Mouse (Mus musculus) urinary bladder, postnatal 14 days (tissue): ENCODE results near the gene Cnr2.

Source experiments
- DNase-seq: peaks from one replicate; pipeline ENCODE4 v3.0.0; 2021; ENCODE audit warnings: low spot score

Gene Cnr2

DNA sequence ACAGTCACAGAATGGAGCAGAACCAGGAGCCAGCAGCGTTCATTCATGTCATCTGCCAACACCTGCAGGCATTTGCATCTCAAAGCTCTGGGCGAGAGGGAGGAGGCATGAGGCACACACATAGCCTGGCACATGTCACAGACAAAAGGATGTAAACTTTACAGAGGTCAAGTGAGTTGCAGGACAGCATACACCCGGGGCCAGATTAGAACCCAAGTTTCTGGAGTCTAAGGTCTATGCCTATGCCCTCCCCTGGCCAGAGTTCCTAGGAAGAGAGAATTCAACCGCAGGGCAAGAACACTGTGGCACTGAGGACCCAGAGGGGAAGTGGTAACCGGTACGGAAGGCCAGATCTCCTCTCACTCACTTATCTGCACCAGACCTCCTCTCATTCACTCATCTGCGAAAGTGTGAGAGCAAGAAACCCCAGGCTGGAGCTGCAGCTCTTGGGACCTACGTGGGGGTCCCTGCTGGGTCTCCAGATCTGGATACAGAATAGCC, at the start of gene Cnr2:
Cnr2 (plus strand) TSS at position 324 of the 501 bp plus-strand sequence.
- DNase-seq = no peak

DNA sequence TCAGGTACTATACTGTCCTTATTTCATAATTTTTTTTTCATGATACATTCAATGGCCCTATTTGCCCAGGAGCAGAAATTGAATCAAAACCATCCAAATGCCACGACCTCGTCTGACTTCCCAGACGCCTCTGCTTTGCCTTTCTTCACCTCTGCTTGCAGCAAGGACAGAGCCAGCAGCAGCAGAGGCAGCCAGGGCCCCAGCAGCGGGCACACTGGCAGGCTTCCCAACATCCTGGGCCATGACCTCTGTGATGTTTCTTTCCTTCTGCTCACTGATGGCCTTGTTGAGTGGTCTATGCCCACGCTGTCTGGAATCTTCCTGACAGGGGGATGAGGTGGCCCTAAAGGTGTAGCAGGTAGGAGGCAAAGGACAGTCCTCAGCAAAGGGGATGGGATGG, 47.6 kb upstream of the Cnr2 start:
- no peak for DNase-seq

DNA sequence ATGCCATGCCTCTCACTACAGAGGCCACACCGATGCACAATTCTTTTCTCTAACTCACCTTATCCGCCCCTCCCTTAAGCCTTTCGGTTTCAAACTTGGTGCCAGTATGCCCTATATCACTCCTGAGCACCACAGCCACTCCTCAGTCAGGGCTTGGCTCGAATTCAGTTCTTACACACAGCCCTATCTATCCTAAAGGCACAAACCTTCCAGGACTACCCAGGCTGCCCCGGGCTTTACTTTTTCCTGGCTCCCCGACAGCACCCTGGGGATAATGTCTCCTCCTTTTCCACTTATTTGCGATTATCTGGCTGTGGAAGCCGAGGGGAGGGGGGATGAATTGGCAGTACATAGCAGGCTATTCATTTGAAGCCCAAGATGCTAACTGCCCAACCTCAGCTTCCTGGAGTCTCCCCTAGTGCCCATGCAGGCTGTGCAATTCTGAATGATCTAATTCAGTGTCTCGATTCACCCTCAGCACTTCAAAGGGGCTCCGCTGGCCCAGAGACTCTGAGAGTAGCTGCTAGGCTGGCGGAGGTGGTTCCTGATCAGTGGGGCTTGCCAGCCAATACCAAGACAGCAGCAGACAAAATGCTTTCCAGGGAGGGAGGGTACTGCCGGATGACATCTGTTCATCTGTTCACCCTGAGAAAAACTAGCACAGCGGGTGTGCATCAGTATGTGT, 44.6 kb upstream of the Cnr2 start:
- no peak for DNase-seq

DNA sequence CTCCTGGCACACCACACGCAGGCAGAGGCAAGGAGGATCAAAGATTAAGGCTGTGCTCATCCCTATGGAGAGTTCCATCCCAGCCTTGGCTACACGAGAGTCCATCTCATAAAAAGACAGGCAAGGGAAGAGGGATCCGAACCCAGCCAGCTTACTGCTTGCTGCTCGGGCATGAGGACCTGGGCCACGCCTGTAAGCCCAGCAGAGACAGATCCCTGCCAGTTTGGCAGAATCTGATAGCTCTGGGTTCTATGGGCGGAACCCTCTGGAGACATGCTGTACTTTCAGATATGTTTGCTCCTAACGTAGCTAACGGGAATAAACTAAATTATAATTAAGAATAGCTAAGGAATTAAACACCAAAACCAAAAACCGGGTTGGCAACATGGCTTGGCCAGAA, 43.3 kb upstream of the Cnr2 start:
- no peak for DNase-seq

DNA sequence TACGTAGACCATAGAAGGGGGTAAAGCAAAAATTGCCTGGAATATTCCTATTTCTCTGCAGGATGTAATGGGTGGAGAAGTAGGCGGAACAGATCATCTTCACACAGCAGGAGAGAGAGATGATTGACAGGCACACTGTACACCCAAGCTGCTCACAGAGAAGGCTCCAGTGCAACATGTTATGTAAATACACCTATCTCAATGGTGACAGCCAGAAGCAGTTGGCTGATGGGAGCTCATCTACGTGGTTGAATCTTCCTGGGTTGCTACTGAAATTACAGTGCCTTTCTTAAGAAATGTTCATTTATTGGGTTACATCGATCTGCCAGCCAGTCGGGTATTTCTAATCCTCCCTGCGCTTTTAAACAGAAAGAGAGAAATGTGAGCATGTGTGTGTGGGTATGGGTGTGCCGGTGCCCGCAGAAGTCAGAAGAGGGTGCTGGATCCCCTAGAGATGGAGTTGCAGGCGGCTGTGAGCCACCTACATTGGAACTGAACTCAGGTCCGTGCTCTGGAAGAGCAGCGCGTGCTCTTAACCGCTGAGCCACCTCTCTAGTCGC, 41.1 kb upstream of the Cnr2 start:
- DNase-seq = no peak

DNA sequence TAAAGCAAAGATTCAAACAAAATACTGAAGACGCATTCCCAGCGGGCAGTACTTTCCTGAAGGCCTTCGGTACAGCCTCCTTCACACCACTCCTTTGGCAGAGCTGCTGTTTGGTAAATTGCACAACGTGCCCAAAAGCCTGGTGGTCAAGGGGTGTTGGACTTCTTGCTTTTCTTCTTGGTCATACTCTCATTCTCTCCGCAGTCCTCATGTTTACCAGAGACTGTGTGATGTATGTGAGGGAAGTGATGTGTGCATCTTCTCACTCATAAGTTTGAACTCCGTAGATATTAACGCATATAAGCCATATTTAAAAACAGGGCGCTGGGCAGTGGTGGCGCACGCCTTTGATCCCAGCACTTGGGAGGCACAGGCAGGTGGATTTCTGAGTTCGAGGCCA, 40.6 kb upstream of the Cnr2 start:
- DNase-seq = no peak

DNA sequence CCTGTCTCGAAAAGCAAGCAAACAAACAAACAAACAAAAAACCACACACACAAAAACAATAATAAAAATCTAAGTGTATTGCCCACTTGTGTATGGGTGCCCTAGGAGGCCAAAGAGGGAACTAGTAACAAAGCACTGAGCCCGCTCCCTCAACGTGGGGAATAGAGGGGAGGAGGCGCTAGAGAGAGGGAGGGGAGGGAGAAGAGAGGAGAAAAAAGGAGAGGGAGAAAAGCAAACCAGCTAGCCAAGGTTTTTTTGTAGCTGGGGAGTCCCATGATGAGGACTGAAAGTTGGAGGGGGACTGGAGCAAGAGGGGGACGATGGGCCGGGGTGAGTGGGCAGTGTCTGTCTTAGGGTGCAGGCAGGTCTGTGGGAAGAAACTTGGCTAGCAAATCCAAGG, 40.1 kb upstream of the Cnr2 start:
- no peak for DNase-seq

DNA sequence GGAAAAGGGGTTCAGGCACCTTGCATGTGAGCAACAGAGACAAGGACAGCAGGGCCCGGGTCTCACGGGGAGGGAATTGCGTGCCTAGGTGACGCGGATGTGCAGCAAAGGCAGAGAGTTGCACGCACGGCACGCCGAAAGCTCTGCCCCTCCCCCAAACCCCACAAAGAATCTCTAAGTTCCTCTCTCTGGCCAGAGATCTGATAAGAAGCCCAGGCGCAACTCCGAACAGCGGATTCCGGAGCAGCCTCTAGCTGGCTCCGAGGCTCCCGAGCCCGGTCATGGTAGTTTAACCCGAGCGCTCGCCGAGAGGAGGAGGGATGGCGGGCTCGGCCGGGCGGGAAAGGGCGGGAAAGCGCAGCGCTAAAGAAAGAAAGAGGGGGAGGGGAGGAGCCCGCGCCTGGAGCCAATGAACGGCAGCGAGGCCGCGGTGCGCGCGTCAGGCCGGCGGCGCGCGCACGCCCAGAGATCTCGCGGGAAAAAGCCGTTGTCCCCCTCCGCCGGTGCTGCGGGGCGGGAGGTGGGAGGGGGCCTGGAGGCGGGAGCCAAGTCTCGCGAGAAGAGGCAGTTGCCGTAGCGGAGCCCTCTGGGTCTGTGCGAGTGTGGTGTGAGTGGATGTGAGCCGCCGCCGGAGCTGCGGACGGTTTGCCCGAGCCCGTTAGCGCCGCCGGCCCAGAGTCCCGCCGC, 39.5 kb upstream of the Cnr2 start, which contains the start of gene Srsf10:
Srsf10 (plus strand) TSS at position 212 of the 687 bp plus-strand sequence.
- peak; percentile 95 for DNase-seq

DNA sequence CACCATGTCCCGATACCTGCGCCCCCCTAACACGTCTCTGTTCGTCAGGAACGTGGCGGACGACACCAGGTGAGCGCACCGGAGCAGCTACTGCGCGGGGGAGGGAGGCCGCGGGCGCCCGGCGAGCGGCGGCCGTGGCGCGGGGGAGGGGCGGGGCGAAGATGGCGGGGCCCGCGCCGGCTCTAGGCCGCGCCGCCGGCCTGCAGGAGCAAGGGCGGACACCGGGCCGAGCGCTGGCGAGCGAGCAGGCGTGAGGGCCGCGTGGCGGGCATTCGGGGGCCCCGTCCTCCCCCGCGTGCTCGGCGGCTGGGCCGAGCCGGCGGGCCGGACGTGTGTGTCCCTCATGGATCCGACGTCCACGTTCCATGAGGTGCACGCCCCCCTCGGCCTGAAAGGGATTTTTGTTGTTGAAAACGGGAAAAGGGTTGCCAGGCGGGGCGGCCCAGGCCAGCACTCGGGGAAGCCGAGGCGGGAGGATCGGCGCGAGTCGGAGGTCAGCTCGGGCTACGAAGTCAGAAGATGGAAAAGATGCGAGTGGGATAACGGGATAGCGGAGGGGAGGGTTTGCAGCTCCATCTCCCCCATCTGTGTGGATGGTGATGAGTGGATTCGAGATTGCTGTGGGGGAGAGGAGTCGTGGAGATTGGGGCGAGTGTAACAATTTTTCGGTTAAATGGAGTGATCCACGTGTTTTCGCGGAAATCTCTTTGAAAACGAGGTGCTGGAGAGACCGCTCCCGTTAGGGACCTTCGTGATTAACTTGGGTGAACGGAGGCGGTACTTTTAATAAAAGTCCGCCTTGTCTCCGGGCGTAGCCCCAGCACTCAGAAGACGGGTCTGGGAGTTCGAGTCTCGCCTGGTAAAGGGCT, 38.7 kb upstream of the Cnr2 start:
- DNase-seq = peak; percentile 74

DNA sequence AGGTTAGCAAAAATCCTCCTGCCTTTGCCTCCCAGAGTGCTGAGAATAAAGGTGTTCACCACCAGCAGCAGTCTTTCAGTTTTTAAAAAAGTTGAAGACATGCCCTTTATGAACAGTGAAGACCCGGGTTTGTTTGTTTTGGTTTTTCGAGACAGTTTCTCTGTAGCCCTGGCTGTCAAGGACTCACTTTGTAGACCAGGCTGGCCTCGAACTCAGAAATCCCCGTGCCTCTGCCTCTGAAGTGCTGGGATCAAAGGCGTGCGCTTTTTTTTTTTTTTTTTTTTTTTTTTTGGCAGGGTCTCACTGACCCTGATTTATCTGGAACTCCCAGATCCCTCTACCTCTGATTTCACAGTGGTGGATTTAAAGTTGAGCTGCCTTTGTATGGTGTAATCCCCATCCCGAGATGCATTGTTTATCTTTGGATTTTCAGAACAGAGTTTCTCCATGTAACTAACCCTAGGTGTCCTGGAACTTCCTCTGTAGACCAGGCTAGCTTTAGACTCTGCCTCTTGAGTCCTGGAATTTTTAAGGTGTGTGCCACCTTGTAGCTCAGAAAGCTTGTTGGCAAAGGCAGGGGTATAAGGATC, 37.5 kb upstream of the Cnr2 start:
- DNase-seq = no peak

DNA sequence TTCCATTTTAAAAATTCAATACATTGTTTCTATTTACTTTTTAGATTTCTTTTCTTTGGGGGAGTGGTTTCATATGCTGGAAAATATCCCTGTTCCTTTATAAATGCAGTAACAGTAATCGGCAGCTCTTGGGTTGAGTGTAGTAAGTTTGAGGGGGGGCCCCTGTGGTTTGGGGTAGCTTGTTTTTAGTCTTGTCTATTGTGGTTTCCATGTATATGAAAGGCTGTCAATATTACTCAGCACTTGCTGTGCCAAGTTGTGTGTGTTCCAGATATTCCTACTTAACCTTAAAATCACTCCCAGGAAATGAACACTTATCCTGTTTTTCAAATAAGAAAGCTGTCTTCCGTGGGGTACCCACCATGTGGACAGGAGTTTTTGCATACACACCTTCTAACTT, 26.2 kb upstream of the Cnr2 start:
- DNase-seq = no peak

DNA sequence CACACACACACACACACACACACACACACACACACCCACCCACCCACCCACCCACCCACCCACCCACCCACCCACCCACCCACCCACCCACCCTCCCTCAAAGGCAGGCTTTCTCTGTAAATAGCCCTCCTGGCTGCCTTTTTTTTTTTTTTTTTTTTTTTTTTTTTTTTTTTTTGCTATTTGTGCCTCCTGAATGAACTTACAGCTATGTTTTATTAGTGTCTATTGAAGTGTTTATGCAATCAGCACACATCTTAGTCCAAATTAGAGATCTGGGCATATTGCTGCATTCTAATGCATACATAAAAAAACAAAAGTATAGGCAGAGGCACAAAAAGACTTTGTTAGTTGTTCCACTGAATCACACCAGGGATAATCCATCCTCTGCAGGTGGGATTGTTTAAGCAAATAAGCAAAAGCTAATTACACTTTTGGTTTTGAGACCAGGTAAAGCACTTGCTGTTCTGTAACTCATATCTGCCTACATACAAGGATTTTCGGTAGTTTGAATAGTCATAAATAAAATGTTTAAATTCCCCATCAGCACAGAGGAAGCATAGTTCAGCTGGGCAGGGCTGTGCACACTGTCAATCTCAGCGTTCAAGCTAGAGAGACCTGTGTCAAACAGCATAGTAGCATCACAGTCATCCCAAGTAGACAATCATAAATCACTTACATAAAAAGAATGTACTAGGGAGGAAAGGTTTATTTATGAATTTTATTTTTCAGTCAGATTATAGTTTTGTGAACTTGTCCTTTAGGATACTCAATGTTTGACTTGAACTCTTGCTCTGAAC, 24.8 kb upstream of the Cnr2 start:
- no peak for DNase-seq

DNA sequence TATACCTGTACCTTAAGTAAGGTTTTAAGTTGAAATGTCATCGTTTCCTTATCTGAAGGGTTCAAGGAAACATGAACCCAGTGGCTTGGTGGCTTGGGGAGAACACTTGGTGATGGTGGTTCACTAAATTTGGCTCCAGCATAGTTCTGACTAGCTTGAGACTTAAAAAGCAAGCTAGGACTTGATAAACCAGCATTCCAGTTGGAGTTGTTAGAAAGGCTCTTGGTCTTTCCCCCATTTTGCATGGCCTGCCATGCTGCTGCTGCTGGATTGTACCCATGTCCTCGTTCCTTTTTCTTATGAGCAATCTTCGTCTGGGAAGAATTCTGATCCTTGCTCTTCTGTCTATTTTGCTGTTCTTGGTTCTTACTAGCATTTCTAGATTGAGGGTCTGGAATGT, 23.2 kb upstream of the Cnr2 start:
- DNase-seq = no peak

DNA sequence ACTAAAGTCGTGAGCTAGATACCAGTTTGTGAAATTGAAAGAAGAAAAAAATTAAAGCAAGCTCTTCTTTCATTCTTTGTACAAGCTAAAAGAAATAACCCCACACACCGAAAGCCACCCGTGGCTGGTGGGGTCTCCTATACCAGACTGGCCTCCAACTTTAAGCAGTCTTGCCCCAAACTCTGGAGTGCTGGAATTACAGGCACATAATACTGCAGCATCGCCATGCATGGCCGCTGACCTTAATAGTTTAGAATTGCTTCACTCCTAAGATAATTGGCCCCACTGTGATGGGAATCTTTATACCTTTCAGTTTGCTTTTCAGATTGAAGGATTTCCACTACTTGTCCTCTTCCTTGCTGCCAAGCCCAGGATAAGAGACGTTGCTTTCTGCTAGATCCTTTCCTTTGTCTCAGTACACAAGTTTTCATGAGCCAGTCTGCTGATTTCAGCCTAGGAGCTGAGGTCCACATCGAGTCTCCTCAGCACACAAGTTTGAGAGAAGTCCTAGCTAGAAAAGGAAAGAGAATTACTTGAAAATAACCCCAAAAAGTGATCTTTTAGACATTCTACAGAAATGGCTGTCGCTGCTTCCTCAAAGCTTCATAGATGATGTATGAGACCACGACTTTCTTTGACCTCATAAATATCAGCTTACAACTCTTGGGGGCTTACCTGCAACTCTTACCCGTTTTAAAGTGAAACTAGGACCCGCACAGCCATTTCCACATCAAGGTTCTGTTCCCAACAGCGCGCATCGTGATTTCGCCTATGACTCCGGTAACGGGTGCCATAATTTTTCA, 22.4 kb upstream of the Cnr2 start:
- peak; percentile 22 for DNase-seq

DNA sequence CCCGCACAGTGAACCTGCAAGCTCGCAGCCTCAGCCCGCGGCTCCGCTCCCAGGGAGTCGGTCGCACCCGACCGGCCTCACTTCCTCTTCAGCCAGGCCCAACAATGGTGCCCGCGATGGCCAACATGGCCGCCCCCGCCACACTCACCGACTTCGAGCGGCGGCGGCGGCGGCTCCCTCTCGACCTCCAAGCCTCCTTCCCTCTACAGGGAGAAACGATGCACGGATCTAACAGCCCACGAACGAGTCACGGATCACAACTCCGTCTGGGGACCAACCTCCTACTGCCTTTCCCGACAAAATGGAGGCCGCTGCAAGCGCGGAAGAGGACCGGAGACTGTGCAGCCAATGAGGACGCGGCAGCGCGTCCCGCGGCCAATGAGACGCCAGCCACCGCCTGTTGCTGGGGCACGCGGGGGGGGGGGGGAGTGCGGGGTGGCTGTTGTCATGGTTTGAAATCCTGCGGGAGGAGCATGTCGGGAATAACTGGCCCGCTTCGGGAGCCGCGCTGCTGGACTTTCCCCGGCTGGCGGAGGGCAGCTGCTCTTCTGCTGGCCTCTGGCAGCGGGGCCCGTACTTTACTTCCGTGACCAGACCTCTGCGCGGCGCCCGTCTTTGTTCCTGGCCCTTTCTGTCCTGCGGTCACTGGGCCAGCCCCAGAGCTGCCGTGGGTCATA, 21.5 kb upstream of the Cnr2 start, which contains the start of gene Pnrc2:
Pnrc2 (minus strand) TSS at position 325 of the 677 bp plus-strand sequence.
- DNase-seq = peak; percentile 89

DNA sequence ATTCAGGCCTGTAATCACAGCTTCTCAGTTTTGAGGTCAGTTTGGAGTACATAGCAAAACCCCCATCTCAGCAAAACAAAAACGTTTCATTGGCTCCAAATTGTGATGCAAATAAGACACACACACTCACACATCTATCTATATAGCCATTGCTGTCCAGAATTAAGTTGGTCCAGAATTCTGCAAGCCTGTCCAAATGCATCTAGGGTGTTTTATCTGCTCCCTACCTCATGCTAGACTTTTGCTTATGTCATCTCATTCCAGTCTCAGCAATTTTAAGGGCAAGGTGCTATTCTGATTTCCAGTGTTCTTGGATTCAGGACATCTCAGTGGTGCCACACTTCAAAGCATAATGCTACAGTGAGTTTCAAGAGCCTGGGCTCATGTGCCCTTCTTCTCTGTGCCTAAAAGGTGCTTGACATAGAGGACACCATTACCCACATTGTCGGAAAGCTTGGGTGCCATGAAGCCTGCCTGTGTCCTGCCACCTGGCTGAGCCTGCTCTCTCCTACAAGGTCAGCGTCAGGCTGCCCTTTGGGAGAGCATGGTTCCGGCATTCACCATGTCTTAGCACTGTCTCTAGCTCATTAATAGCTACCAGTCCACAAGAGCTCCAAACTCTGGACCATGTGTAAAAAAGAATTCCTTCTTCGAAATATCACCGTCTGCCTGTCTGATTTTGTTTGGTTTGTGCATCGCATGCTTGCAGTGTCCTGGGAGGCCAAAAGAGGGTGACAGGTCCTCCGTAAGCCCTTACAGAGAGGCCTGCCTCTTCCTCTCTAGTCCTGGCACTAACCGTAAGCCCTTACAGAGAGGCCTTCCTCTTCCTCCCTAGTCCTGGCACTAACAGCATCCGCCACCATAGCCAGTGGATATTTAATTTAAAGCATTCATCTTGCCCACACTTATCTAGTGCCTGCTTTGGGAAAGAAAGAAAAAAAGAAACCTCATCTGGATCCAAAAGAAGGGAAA, 20.3 kb upstream of the Cnr2 start:
- DNase-seq = no peak

DNA sequence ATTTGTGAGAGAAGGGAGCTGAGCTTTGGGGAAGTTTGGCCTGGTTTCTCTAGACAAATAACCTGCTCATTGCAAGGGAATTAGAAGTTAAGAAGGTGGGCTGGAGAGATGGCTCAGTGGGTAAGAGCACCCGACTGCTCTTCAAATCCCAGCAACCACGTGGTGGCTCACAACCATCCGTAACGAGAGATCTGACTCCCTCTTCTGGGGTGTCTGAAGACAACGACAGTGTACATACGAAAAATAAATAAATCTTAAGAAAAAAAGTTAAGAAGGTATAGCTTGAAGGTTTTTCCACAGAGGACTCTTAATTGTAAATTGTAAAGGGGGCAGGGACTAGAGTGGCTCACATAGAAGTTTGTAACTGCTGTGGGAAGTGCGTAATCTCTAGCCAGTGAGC, 19.6 kb upstream of the Cnr2 start:
- no peak for DNase-seq

DNA sequence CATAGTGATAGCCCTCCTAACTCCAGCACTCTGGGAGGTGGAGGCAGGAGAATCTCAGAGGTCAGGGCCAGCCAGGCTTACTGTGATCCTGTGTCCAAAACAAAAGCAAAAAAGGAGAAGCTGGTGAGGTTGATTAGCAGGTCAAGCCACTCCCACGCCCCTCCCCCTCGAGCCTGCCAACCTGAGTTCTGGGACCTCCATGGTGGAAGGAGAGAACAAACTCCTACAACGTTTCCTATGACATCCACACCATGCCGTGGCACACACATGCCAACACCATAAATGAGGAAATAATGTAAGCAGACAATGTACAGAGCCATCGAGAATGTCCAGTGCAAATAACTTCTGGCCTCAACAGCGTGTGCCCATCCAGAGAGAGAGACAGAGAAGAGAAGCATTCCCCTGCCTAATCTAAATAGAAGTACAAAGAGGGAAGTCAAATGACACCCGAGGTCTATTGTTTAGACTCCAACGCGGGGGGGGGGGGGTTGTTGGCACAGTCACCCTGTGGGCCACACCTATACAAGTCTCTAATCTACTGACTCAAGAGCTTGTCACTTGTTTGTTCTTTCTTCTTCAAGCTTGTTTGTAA, 19.1 kb upstream of the Cnr2 start:
- DNase-seq = peak; percentile 67
